Mouse (Mus musculus): ENCODE data around the gene Cemip2.

GRCm38 (mm10) chr19:21769796-21770195 is 8.3 kb upstream of the Cemip2 start:
- TF ChIP-seq CTCF (IDR thresholded peaks at IDR 0.05; ENCODE audit: low read depth, low read length) (no peak), TAL1 (conservative IDR thresholded peaks at IDR 0.05; ENCODE audit: low read depth, low read length) (no peak)
